Mouse (Mus musculus) kidney, embryonic 15.5 days (tissue): ENCODE data around the gene Cltb. TPM values are rescaled to one million over a fixed set of nuclear protein-coding genes. Genes with fewer than 3 reads are reported as not detected.

Source experiments
- ATAC-seq: fragments of 200-750 bp; cut with Nextera tagmentation; replicated peaks from 2 replicates; pipeline ENCODE4 v1.8.0; 2017; ENCODE audit warnings: moderate TSS enrichment; ENCODE audit not compliant: low FRiP score
- H3K27ac ChIP-seq: fragments of 300-500 bp; sonication (generic); 2 replicates; pipeline ENCODE4 v1.5.1; 2015; ENCODE audit warnings: mild to moderate bottlenecking, inconsistent platforms
- H3K27me3 ChIP-seq: fragments of 300-500 bp; sonication (generic); 2 replicates; pipeline ENCODE4 v1.6.1; 2015; ENCODE audit warnings: inconsistent platforms
- H3K36me3 ChIP-seq: fragments of 300-500 bp; sonication (generic); 2 replicates; pipeline ENCODE4 v1.6.1; 2015; ENCODE audit warnings: inconsistent platforms
- H3K4me1 ChIP-seq: fragments of 300-500 bp; sonication (generic); 2 replicates; pipeline ENCODE4 v1.6.1; 2015; ENCODE audit warnings: inconsistent platforms
- H3K4me2 ChIP-seq: fragments of 300-500 bp; sonication (generic); 2 replicates; pipeline ENCODE4 v1.6.1; 2015; ENCODE audit warnings: moderate library complexity, mild to moderate bottlenecking, inconsistent platforms
- H3K4me3 ChIP-seq: fragments of 300-500 bp; sonication (generic); replicated peaks from 2 replicates; pipeline ENCODE4 v1.5.1; 2015; ENCODE audit warnings: mild to moderate bottlenecking, inconsistent platforms
- H3K9ac ChIP-seq: fragments of 300-500 bp; sonication (generic); 2 replicates; pipeline ENCODE4 v1.6.1; 2015; ENCODE audit warnings: mild to moderate bottlenecking, inconsistent platforms
- H3K9me3 ChIP-seq: fragments of 300-500 bp; sonication (generic); replicated peaks from 2 replicates; pipeline ENCODE4 v1.6.1; 2016; ENCODE audit warnings: inconsistent platforms
- WGBS: fragments of 180-500 bp; shearing (Covaris S2); methylation state at CpG from one replicate; pipeline ENCODE4 v1.1.7; 2015; ENCODE audit warnings: mixed read lengths; 5-methylcytosine and 5-hydroxymethylcytosine counted together
- polyA plus RNA-seq: library from polyadenylated mRNA; unstranded; fragments of >200 nt; fragmentation: Nextera tagmentation; extraction: Ambion mirVana; gene quantifications from 2 replicates; pipeline ENCODE4 v1.2.1, GENCODE M21; 2015

Cltb gene
- polyA plus RNA-seq, 1 experiment from 2014 or later = 45.6 TPM

DNA sequence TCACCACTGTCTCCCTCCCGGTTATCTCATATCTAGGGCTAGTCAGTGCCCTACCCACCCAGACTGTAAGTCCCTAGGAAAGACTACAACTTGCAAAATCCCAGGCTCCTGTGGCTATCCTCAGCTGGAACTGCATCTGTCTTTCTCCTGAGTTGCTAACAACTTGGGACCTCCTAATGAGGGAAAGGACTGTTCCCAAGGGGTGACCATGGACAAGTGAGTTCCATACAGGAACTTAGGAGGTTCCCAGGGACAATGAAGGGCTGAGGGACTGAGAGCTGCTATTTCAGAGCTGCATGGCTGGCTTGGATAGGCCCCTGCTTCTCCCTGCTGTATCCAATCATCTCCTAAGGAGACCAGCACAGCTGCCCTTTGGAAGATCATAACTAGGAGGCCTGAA lies 1.8 kb downstream of the Cltb start:
- H3K27ac ChIP-seq = no peak overlapping the region
- H3K9ac ChIP-seq = no peak overlapping the region
- ATAC-seq = no peak
- H3K4me1 ChIP-seq = peaks cover 26% of the 10 kb centered on the region
- H3K27me3 ChIP-seq = no peaks in the 10 kb centered on the region
- H3K4me3 ChIP-seq = no peak overlapping the region
- peak overlapping the region; percentile 24; the same call in 1 of the 2 replicates for H3K4me2 ChIP-seq
- H3K9me3 ChIP-seq = no peaks in the 10 kb centered on the region
- no peaks in the 10 kb centered on the region for H3K36me3 ChIP-seq
- 41% methylated on average over 1 of the region's 1 CpGs for WGBS

DNA sequence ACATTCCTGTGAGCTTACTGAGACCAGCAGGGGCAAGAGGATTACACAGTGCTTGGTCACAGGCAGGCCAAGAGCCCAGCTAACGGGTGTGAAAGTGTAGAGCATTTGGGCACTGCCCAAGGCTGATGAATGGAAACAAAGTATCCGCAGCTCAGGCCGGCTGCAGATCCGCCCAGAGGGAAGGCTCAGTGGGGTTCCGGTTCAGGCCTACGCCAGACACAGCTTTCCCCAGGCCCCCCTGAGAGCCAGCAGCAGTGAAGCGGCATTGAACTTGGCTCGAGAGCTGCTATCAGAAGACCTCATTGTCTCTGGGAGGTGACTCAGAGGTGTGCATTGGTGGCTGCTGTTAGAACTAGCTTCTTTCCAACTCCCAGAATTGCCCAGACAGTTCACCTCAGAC lies 2.5 kb downstream of the Cltb start:
- no peak overlapping the region for H3K4me3 ChIP-seq
- no peak overlapping the region for H3K9ac ChIP-seq
- no peak for ATAC-seq
- 48% methylated on average over 8 of the region's 8 CpGs for WGBS
- H3K4me1 ChIP-seq = peaks cover 26% of the 10 kb centered on the region
- no peaks in the 10 kb centered on the region for H3K36me3 ChIP-seq
- H3K27me3 ChIP-seq = no peaks in the 10 kb centered on the region
- H3K9me3 ChIP-seq = no peaks in the 10 kb centered on the region
- no peak overlapping the region for H3K27ac ChIP-seq
- H3K4me2 ChIP-seq = peak overlapping the region; percentile 24

DNA sequence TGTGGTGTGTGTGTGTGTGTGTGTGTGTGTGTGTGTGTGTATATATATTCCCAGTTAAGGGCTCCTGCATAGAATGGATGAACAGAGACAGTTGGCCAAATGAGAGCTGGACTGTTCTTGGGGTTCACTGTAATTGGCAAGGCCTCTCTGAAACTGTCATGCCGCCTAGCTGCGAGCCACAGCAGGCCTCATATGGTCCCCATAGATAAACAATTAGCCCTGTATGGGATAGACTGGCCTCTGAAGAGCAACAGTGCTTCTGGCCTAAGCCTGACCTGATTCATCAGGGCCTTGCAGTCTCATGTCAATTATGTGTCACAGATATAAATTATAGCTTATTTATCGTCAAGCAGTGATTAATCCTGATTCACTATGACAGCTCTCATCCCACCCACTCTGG lies 3.1 kb downstream of the Cltb start:
- H3K9me3 ChIP-seq = no peaks in the 10 kb centered on the region
- no peak overlapping the region for H3K4me2 ChIP-seq
- ATAC-seq = no peak; the same call in 1 of the 2 replicates
- no peak overlapping the region for H3K9ac ChIP-seq
- no peak overlapping the region for H3K4me3 ChIP-seq
- no peaks in the 10 kb centered on the region for H3K27me3 ChIP-seq
- H3K27ac ChIP-seq = no peak overlapping the region
- WGBS = 87% methylated on average over 3 of the region's 3 CpGs
- no peaks in the 10 kb centered on the region for H3K36me3 ChIP-seq
- peaks cover 26% of the 10 kb centered on the region for H3K4me1 ChIP-seq

DNA sequence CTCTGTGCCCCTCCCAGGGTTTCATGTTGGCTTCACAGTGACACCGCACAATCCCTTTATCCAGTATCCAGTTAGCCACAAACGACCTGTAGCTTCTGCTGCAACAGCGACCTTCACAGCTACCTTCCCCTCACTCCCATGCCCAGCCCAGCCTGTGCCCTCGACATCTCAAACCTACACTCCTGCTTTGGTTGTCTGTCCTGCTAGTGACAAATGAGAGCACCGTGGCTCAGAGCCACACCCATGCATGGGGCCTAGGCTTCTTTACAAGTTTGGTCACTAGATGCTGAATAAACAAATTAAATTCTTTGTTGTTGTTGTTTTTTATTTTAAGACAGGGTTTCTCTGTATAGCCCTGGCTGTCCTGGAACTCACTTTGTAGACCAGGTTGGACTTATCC lies 3.9 kb downstream of the Cltb start:
- 73% methylated on average over 5 of the region's 5 CpGs for WGBS
- no peak for ATAC-seq
- no peaks in the 10 kb centered on the region for H3K36me3 ChIP-seq

DNA sequence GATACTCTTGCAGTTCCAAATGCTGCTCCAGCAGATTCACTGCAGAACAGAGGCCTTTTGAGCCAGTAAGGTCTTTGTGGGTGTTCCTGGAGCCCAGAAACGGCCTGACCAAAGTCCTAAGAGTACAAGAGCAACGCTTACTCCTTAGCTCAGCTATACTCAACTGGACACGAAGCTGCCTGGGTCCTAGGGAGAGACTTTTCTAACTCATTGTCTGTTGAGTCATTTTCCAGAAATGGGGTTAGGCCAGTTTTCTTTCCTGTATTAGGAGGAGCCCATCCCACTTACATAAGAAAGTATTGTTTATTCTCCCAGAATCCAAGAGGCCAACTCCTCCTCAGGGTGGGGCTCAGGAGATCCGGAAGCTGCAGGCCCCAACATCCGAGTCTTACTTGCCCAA lies 5.7 kb downstream of the Cltb start:
- Histone ChIP-seq H3K27ac (no peak overlapping the region), H3K9me3 (no peaks in the 10 kb centered on the region), H3K4me1 (peaks cover 14% of the 10 kb centered on the region), H3K36me3 (no peaks in the 10 kb centered on the region), H3K4me2 (no peak overlapping the region), H3K27me3 (no peaks in the 10 kb centered on the region), H3K4me3 (no peak overlapping the region), H3K9ac (no peak overlapping the region)
- no peak for ATAC-seq
- WGBS = 79% methylated on average over 5 of the region's 5 CpGs

More for the DNA sequence above, 3.9 kb downstream of the Cltb start:
- Histone ChIP-seq H3K27ac (no peak overlapping the region), H3K9me3 (no peaks in the 10 kb centered on the region), H3K9ac (no peak overlapping the region), H3K27me3 (no peaks in the 10 kb centered on the region), H3K4me2 (no peak overlapping the region), H3K4me3 (no peak overlapping the region), H3K4me1 (peaks cover 26% of the 10 kb centered on the region)

DNA sequence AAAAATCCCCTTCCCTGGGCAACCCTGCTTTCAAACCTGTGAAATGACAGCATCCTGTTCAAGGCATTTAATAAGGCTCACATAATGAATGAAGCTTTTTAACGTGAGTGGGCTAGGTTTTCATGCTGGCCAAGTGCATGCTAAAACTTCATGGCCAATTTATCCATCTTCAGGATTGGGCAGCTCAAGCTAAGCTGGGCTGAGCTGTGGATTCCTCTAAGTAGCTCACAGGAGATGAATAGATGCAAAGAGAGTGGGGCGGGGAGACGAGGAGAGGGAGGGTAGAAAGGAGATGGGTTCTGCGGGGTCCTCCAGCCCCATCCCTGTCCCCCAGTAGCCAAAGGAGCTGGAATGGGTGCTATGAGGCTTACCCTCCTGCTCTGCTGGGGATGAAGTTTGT lies 6.9 kb downstream of the Cltb start:
- no peak overlapping the region for H3K4me2 ChIP-seq
- WGBS = 68% methylated on average over 4 of the region's 4 CpGs

DNA sequence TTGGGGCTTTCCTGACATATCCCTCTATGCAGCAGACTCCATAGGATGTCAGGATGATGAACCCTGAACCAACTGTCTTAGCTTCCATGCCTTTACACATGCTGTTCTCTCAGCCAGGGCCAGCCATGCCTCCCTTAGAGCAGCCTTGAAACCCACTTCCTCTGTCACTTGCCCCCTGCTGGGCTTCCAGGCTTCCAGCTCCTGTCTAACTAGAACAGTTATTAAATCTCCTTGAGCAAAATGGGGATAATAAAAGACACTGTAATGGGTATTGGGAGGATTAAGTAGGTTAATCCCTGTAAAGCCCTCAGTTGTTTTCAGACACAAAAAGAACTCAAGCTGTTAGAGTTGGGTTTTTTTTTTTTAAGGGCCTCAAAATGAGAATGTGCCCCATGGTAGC lies 7.6 kb downstream of the Cltb start:
- H3K27ac ChIP-seq = no peak overlapping the region
- peaks cover 11% of the 10 kb centered on the region for H3K36me3 ChIP-seq
- H3K4me1 ChIP-seq = peaks cover under 1% of the 10 kb centered on the region; the same call in 1 of the 2 replicates
- no peak overlapping the region for H3K9ac ChIP-seq
- H3K4me3 ChIP-seq = no peak overlapping the region
- no peaks in the 10 kb centered on the region for H3K27me3 ChIP-seq
- no peak for ATAC-seq
- H3K9me3 ChIP-seq = no peaks in the 10 kb centered on the region
- no peak overlapping the region for H3K4me2 ChIP-seq

More for the DNA sequence above, 6.9 kb downstream of the Cltb start:
- H3K27me3 ChIP-seq = no peaks in the 10 kb centered on the region
- no peak overlapping the region for H3K9ac ChIP-seq
- H3K9me3 ChIP-seq = no peaks in the 10 kb centered on the region
- H3K4me3 ChIP-seq = no peak overlapping the region
- peaks cover 7% of the 10 kb centered on the region; the same call in 1 of the 2 replicates for H3K4me1 ChIP-seq
- ATAC-seq = no peak
- H3K27ac ChIP-seq = no peak overlapping the region
- peaks cover 3% of the 10 kb centered on the region; the same call in 1 of the 2 replicates for H3K36me3 ChIP-seq

DNA sequence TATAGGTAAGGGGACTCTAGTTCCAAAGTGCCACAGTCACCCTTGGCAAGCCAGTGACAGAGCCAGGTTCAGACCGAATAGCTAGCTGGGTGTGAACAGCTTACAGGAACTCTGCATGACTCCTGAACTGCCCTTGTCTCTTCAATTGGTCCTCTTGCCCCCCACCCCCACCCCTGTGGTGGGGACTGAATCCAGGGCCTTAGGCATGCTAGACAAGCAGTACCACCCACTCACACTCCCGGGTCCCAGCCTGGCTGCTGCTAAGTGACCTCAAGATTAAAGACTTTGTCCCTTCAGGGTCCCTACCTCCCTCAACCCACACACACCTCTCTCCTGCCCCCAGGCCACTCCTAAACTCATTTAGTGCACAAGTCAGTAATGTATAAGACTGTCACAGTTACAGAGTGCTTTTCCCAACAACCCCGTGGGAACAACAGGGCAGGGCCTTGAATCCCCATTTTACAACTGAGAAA lies 8.5 kb downstream of the Cltb start:
- H3K9me3 ChIP-seq = no peaks in the 10 kb centered on the region
- WGBS = 16% methylated on average over 3 of the region's 3 CpGs
- no peak overlapping the region for H3K27ac ChIP-seq
- no peaks in the 10 kb centered on the region for H3K4me1 ChIP-seq
- H3K4me3 ChIP-seq = no peak overlapping the region
- H3K4me2 ChIP-seq = no peak overlapping the region
- no peak overlapping the region for H3K9ac ChIP-seq
- peaks cover 19% of the 10 kb centered on the region for H3K36me3 ChIP-seq
- no peak for ATAC-seq
- no peaks in the 10 kb centered on the region for H3K27me3 ChIP-seq

DNA sequence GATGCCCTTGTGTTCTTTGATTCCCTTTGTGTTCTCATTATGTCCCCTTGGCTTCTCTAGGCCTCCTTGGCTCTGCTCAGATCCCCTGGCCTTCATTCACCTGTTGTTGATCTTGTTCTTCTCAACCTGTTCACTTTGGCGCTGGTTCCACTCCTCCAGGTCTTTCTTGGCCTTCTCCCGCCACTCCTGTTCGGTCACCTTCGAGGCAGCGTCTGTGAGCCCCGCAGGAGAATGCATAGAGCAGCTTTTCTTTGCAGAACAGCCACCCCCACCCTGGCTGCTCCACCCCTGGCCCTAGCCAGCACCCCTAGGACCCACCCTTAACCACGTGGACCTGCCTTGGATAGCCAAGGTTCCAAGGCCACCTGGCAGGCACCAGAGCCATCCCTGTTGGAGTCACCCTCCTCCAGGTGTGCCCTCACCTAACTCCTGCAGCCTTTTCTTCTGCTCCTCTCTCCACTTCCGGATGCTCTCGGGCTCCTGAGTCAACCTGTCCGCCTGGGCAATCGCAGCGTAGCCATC lies 12.5 kb downstream of the Cltb start:
- no peak overlapping the region for H3K4me3 ChIP-seq
- peaks cover 4% of the 10 kb centered on the region for H3K4me1 ChIP-seq
- no peak for ATAC-seq
- no peak overlapping the region for H3K27ac ChIP-seq
- H3K36me3 ChIP-seq = peaks cover 38% of the 10 kb centered on the region
- H3K27me3 ChIP-seq = no peaks in the 10 kb centered on the region
- H3K9me3 ChIP-seq = no peaks in the 10 kb centered on the region
- H3K9ac ChIP-seq = no peak overlapping the region
- WGBS = 94% methylated on average over 12 of the region's 12 CpGs
- H3K4me2 ChIP-seq = no peak overlapping the region

DNA sequence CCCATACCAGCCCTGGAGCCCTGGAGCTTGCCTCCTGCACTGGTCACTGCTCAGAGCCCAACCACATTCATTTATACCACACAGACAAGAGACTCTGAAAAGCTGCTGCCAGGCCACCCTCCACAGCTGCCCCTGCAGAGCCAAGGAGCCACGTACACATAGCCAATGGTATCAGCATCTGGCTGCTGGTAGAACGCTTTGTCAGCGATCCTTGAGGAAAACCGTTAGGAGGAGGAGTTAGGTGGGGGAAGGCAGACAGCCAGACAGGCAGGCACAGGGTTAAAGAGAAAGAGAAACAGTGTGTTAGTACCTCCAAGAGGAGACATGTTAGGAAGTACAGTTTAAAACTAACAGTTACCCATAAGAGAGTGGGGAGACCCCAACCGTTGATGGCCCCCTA lies 14.3 kb downstream of the Cltb start:
- Histone ChIP-seq H3K27me3 (no peaks in the 10 kb centered on the region), H3K9me3 (no peaks in the 10 kb centered on the region), H3K4me1 (peaks cover 5% of the 10 kb centered on the region), H3K9ac (no peak overlapping the region; the same call in 1 of the 2 replicates), H3K36me3 (peaks cover 50% of the 10 kb centered on the region), H3K4me3 (no peak overlapping the region), H3K27ac (no peak overlapping the region), H3K4me2 (no peak overlapping the region)
- ATAC-seq = no peak
- WGBS = 54% methylated on average over 5 of the region's 5 CpGs

DNA sequence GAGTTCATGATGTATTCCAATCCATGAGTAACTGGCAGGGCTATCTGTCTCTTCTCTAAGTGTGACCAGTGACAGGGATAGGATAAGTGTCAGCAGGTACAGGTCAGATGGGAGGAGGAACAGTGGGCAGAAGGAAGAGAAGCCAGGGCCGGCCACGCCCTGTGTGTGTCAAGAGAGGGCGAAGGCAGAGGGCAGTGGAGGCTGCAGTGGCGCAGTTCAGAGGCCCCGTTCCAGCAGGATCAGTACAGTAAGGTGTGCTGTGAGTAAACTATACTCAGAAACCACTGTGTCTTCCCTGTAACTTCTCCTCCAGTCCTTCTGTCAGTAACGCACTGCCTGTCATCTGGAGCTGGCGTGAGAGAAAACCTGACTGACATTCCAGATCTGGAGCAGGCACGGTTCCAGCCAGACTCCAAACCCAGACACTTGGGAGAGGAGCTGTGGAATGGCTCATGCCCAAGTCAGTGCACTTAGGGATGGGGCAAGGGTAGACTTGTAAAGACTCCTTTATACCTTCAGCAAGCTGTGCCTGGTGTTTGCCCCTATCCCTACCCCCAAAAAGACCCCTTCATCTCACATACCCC lies 14.9 kb downstream of the Cltb start:
- 87% methylated on average over 8 of the region's 8 CpGs for WGBS
- H3K4me3 ChIP-seq = no peak overlapping the region
- H3K27ac ChIP-seq = no peak overlapping the region
- H3K36me3 ChIP-seq = peaks cover 50% of the 10 kb centered on the region
- no peak for ATAC-seq
- H3K4me1 ChIP-seq = peaks cover 11% of the 10 kb centered on the region
- no peak overlapping the region for H3K9ac ChIP-seq
- H3K9me3 ChIP-seq = no peaks in the 10 kb centered on the region
- H3K27me3 ChIP-seq = no peaks in the 10 kb centered on the region
- no peak overlapping the region for H3K4me2 ChIP-seq

DNA sequence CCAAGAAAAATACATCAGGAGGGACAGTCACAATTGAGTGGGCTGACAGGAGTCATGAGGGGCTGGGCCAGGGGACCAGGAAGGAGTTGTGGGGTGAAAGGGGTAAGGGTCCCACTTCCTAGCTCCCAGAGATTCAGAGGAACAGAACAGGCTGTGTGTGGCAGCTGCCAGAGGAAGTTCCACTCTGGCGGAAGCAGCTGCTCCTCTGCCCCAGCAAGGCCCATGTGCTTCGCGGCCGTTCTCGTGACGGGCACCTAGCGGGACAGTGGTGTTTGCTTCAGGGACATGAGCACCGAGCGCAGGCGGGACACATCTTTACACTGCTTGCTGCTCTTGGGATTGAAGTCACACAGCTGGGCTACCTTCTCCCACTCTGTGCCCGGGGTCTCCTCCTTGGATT lies 17.5 kb downstream of the Cltb start:
- H3K36me3 ChIP-seq = peaks cover 40% of the 10 kb centered on the region
- no peaks in the 10 kb centered on the region for H3K27me3 ChIP-seq
- H3K9ac ChIP-seq = no peak overlapping the region
- no peak overlapping the region for H3K4me2 ChIP-seq
- no peaks in the 10 kb centered on the region for H3K9me3 ChIP-seq
- H3K27ac ChIP-seq = no peak overlapping the region
- peaks cover 24% of the 10 kb centered on the region for H3K4me1 ChIP-seq
- no peak overlapping the region for H3K4me3 ChIP-seq
- 96% methylated on average over 11 of the region's 11 CpGs for WGBS
- ATAC-seq = no peak
